Mouse (Mus musculus) R1 (cell line): ENCODE measurements at regions not wholly inside any gene's neighbourhood (a gene's known extent, or its start where the extent isn't known, plus 50 kb on each side); places are given as distances from the start of the nearest gene placed in this dataset.

ENCODE experiments used
- DNase-seq: peaks from one replicate; pipeline ENCODE4 v3.0.0-alpha.2; 2018; ENCODE audit warnings: low read depth, low spot score

GRCm38 (mm10) chr11:42944573-42944972 lies 91.0 kb upstream of the Gm9972 start:
- no peak for DNase-seq

DNA sequence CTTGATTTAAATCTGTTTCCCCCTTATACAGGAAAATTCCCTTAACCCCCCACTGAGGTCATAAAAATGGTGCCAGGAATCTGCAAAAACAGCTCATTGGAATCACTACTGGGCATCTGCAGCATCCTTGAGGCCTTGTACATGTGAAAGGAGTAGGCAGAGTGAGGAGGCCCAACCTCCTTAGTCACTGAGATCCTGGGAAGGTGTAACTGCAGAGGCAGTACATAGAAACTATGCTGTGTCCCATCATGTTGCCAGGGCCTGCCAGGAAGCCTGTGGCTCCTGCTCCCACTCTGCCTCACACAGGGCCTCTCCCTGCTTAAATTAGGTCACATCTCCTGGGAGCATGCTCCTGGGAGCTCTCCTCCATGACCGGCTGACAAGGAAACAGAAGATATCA lies 85.7 kb upstream of the Gm9972 start:
- DNase-seq = no peak

- no peak for DNase-seq
Observed at GRCm38 (mm10) chr11:42954169-42954568, 81.4 kb upstream of the Gm9972 start.

GRCm38 (mm10) chr11:42965732-42966131 lies 69.8 kb upstream of the Gm9972 start:
- DNase-seq = no peak

GRCm38 (mm10) chr11:42978245-42978644 lies 57.3 kb upstream of the Gm9972 start:
- no peak for DNase-seq
